In genomic region chr17:26547771-26548170, GRCm38 (mm10) we compare ENCODE assay signal across 9 mouse cellular contexts. TPM values are rescaled to one million over a fixed set of nuclear protein-coding genes. Genes with fewer than 3 reads are reported as not detected.
DNase-seq lines count a peak whose midpoint lies in the region; ATAC-seq and TF ChIP-seq lines count a peak whose summit lies in the region.
"Had no signal": no experiment of that assay in that cellular context is flagged by ENCODE, and none has a peak within 500 bp of the region (broad histone marks: within the 10 kb centered on the region; RNA-seq: fewer than 3 reads in every experiment).

No protein-coding gene starts in this region.

- DNase-seq in gastrocnemius, adult 2 months = peak; percentile 65
- no peak for DNase-seq in gastrocnemius, postnatal 10 days
- DNase-seq in heart, embryonic 10.5 days (ENCODE audit: low spot score) = no peak
- DNase-seq in lung, postnatal 36 days = peak; percentile 89
- DNase-seq in thymus, postnatal 25 days = no peak
- DNase-seq in urinary bladder, adult 2 months (ENCODE audit: low spot score) = no peak

- ATAC-seq in kidney, embryonic 15.5 days (replicated peaks; ENCODE audit: low FRiP score) = 0 out of 2 replicates have a peak, but pooled peaks have one; percentile 25
- no peak for ATAC-seq in CD4-positive, CD25-positive, alpha-beta regulatory T cell, adult 4 months

- no peak for TF ChIP-seq CTCF in gastrocnemius, adult 2 months (IDR thresholded peaks at IDR 0.05)

- intact Hi-C loops in gastrocnemius, adult 2 months (cut with DNase I) = no loop called here

- peak overlapping the region; percentile 9; the same call in 1 of the 2 replicates for H3K4me2 ChIP-seq in kidney, embryonic 15.5 days
- H3K4me2 ChIP-seq: midbrain, embryonic 12.5 days had no signal

- H3K36me3 ChIP-seq in heart, embryonic 10.5 days = no peaks in the 10 kb centered on the region
- H3K36me3 ChIP-seq in kidney, embryonic 15.5 days = no peaks in the 10 kb centered on the region
- H3K36me3 ChIP-seq: midbrain, embryonic 12.5 days had no signal

- 37% methylated on average over 7 of the region's 7 CpGs for WGBS in heart, embryonic 10.5 days
- WGBS in kidney, embryonic 15.5 days = 23% methylated on average over 7 of the region's 7 CpGs

- peaks cover 46% of the 10 kb centered on the region for H3K4me1 ChIP-seq in heart, embryonic 10.5 days
- peaks cover 20% of the 10 kb centered on the region for H3K4me1 ChIP-seq in kidney, embryonic 15.5 days
- H3K4me1 ChIP-seq: midbrain, embryonic 12.5 days had no signal

- no peak overlapping the region for H3K9ac ChIP-seq in kidney, embryonic 15.5 days
- H3K9ac ChIP-seq: midbrain, embryonic 12.5 days had no signal

- peaks cover 13% of the 10 kb centered on the region for H3K27me3 ChIP-seq in heart, embryonic 10.5 days (ENCODE audit: insufficient read depth, poor library complexity, severe bottlenecking)
- 0 out of 2 replicates have a peak, but pooled peaks cover 2% of the 10 kb centered on the region for H3K27me3 ChIP-seq in kidney, embryonic 15.5 days

- no peaks in the 10 kb centered on the region for H3K9me3 ChIP-seq in heart, embryonic 10.5 days
- H3K9me3 ChIP-seq in kidney, embryonic 15.5 days (replicated peaks) = no peaks in the 10 kb centered on the region
- H3K9me3 ChIP-seq: midbrain, embryonic 12.5 days had no signal

- peak overlapping the region; percentile 89 for H3K27ac ChIP-seq in gastrocnemius, adult 2 months
- peak overlapping the region; percentile 54 for H3K27ac ChIP-seq in heart, embryonic 10.5 days
- H3K27ac ChIP-seq in kidney, embryonic 15.5 days = peak overlapping the region; percentile 75
- H3K27ac ChIP-seq: midbrain, embryonic 12.5 days had no signal

- peak overlapping the region; percentile 40 for H3K4me3 ChIP-seq in gastrocnemius, adult 2 months
- H3K4me3 ChIP-seq in heart, embryonic 10.5 days = no peak overlapping the region
- no peak overlapping the region for H3K4me3 ChIP-seq in kidney, embryonic 15.5 days (replicated peaks)
- H3K4me3 ChIP-seq: midbrain, embryonic 12.5 days had no signal

RNA-seq across cellular contexts. Expression of gene Ergic1, which starts 13.5 kb away (rescaled TPM):
- total RNA-seq in gastrocnemius, adult 2 months (2021) = 10 to 100 TPM; 40.3 to 60.3 TPM
- 100 to 1,000 TPM; 115 to 117 TPM for total RNA-seq in gastrocnemius, postnatal 10 days (2021)
- polyA plus RNA-seq in heart, embryonic 10.5 days (2016; fragmentation: Nextera tagmentation; extraction: Ambion mirVana) = 130 and 150 TPM in 2 replicates
- 124 and 131 TPM in 2 replicates for polyA plus RNA-seq in kidney, embryonic 15.5 days (2015; fragmentation: Nextera tagmentation; extraction: Ambion mirVana)
- 10 to 100 TPM; 37.2 to 77.2 TPM for polyA plus RNA-seq in CD4-positive, CD25-positive, alpha-beta regulatory T cell, adult 4 months (2017; shearing (Covaris generic))
- 152 and 155 TPM in 2 replicates for polyA plus RNA-seq in urinary bladder, adult 2 months (2012; rRNA removed)

RNA-seq across cellular contexts. Expression of gene Dusp1, which starts 14.2 kb away (rescaled TPM):
- 10 to 100 TPM; 73.0 to 89.6 TPM for total RNA-seq in gastrocnemius, adult 2 months (2021)
- 10 to 100 TPM; 40.3 to 43.3 TPM for total RNA-seq in gastrocnemius, postnatal 10 days (2021)
- polyA plus RNA-seq in heart, embryonic 10.5 days (2016; fragmentation: Nextera tagmentation; extraction: Ambion mirVana) = 28.8 and 31.5 TPM in 2 replicates
- 23.1 and 24.8 TPM in 2 replicates for polyA plus RNA-seq in kidney, embryonic 15.5 days (2015; fragmentation: Nextera tagmentation; extraction: Ambion mirVana)
- 10 to 100 TPM; 24.6 to 24.7 TPM for polyA plus RNA-seq in CD4-positive, CD25-positive, alpha-beta regulatory T cell, adult 4 months (2017; shearing (Covaris generic))
- polyA plus RNA-seq in urinary bladder, adult 2 months (2012; rRNA removed) = 67.4 and 75.0 TPM in 2 replicates

Comparison
In these comparisons a context has a peak if more than half of its experiments do, and no peak if none do; other contexts are left out.
1. DNase-seq: peak in gastrocnemius, adult 2 months (single experiment) and lung, postnatal 36 days (single experiment); none in gastrocnemius, postnatal 10 days (single experiment), heart, embryonic 10.5 days (single experiment), thymus, postnatal 25 days (single experiment) and urinary bladder, adult 2 months (single experiment).
2. Peak in every context shown above with its lines, with median percentiles within 50 percentile points of each other: H3K27ac ChIP-seq.